Mouse (Mus musculus): Measurements from ENCODE around the gene Rimbp3. TPM values are rescaled to one million over a fixed set of nuclear protein-coding genes. Genes with fewer than 3 reads are reported as not detected.
"Not testable (repeated sequence)": the region's sequence is repeated elsewhere in the genome, so short reads cannot be mapped to it uniquely, and the experiment has no call there.

The Rimbp3 gene
- total and polyA plus RNA-seq, 3 experiments: 0.07 TPM; not detected in 2

DNA sequence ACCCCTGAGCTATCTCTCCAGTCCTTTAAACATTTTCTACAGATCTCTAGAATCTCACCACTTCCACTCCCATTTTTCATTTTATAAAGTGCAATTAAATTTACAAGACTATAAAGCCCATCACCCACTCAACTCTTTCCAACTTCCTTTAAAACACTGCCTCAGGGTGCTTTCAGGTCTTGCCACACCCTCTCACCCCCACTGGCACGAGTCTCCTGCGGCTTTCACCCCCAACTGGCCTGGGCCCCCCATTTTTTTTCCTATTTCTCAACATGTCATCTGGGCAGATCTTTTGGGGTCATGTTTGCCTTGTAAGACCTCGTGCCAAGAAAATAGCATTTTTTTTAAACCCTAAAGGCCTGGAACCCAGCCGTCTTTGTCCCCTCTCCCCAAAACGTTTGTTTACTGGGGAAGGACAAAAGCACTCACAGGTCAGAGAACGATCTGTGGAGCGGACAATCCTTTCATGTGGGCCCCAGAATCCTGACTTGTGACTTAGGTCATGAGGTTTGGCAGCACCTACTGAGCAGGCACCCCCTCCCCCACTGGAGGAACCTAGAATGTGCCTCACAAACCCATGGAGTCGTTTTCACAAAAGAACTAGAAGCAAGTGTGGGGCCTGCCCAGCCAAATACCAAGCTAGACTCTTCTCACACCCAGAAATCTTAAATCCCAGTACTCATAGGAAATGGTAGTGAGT is 8.7 kb downstream of the Rimbp3 start:
- DNase-seq: no peak

- no peak for DNase-seq
Measured at GRCm38 (mm10) chr16:17220127-17220733, 11.8 kb downstream of the Rimbp3 start.

GRCm38 (mm10) chr16:17222197-17222596 is 13.8 kb downstream of the Rimbp3 start:
- peak; percentile 91 for DNase-seq

DNA sequence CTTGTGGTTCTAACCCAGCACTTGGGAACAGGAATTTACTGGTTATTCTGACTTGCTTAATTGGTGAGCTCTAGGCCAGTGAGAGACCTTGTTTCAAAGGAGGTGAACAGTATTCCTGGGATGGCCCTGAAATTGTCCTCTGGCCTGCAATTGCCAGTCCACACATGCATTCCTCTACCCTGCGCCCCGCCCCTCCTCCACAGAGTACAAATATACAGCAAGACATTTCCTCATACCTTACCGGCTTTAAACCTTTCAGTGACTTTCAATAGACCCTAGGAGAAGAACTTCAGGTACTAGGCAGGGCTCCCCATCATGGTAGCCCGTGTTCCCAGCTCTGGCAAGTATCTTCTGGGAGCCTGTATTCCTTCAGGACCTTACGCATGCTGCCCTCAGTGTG is 17.2 kb downstream of the Rimbp3 start:
- no peak for DNase-seq

- DNase-seq: no peak
Measured at GRCm38 (mm10) chr16:17226496-17226895, 18.1 kb downstream of the Rimbp3 start.

- DNase-seq: not testable (repeated sequence)
Measured at GRCm38 (mm10) chr16:17231523-17231922, 23.1 kb downstream of the Rimbp3 start.

DNA sequence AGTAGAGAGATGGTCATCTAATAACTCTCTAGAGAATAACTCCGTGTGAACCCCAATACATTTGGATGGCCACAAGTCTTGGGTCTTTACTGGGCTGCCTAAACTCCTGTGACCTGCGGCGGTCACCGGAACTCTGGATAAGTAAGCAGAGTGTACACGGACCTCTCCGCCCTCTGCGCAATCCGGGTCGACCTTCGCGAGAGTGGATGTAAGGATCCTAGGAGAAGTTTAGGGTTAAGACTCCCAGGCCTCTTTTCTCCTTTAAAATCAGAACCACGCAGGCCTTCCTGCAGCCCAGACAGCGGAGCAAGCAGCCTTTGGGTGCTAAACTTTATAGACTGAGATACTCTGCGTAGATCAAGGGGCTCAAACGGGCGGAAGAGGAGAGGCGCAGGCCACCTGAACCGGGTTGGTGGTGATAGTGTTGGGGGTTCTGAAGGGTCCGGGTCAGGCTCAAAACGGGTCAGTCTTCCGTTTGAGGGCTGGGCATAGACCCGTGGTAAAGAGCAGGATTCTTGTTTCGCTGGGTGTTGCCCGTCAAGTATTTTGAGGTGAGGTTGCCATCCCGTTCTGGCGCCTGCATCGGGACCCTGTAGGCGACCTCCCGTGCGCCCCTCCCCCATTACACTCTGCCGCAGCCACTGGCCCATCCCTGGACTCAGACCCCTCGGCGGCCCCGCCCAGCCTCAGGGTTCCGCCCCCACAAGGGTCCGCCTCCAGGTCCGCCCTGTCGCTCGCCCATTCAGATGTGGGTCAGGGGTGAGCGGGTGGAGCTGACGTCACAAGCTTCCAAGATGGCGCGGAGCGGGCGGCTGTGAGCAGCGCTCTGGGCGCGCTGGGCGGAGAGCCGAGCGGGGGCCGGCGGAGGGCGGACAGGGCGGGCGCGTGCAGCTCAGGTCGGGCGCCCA is 24.6 kb downstream of the Rimbp3 start, which contains the start of gene Hic2:
Gene Hic2, plus strand, starts transcription at position 779 of the 908 bp plus-strand sequence.
- DNase-seq: peak; percentile 98

DNA sequence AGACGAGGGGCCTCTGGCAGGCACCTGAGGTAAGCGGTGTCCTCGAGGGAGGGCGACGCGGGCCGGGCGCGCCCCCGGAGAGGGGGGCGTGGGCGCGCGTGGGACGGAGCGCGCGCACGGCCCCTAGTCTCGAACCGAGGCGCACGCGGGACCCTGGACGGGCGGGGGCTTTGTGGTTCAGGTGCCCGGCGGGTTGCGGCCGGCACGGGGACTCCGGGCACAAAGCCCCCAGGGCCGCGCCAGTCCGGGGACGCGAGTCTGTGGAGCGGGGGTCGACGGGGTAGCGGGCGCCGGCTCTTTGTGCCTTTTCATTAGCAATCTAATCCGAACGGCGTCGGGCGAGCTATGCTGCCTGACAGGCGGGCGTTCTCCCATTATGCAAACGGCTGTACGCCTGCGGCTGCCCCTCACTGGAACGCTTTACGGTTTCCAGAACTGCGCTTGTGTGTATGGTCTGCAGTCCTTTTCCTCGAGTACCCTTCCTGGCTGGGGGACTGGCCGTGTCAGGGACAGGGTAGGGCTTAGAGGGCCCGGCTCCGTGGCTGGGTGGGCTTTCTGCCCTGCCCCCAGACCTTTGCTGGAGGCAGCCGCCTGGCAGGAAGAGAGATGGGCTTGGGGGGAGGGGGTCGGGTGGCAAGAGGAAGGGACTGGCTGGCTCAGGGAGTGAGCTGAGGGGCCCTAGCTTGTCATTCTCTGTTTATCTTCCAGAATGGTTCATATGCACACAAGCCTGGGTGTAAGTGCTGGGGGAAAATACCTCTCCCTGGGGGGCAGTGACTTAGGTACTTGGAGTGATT is 25.5 kb downstream of the Rimbp3 start:
- peak; percentile 38 for DNase-seq

DNA sequence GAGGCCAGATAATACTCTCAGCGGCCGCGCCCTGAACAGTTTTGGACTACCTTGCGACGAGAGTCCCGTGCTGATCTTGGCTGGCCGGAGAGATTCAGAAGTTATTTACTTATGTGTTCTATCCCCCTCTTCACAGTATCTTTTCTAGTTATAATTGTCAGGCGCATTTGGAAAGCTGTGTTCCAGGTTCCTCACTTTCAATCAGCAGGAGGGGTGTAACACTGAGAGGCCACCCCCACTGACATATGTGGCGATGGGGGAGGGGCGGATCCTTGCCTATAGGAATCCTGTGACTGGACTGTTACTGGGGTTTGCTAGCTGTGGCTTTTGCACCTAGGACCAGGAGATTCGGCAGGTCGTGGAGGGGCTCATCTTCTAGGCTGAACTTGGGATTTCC is 26.1 kb downstream of the Rimbp3 start:
- peak; percentile 20 for DNase-seq

- DNase-seq: peak; percentile 55
Measured at GRCm38 (mm10) chr16:17234916-17235665, 26.7 kb downstream of the Rimbp3 start.

DNA sequence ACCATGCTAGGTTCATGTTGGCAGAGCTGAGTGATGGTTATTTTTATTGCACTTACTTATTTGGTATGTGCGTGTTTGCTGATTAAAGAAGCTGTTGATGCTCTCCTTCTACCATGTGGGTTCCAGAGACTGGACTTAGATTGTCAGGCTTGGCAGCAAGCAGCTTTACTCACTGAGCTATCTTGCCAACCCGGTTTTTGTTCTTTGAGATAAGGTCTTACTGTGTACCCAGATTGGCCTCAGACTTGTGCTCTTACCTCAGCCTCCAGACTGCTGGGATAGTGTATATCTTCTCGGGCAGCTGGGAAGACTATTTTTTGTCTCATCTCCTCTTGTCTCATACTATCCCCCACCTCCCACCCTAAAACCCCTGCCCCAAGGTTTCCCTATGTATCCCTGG is 29.2 kb downstream of the Rimbp3 start:
- DNase-seq: no peak

- no peak for DNase-seq
Measured at GRCm38 (mm10) chr16:17239409-17239808, 31.0 kb downstream of the Rimbp3 start.

- no peak for DNase-seq
Measured at GRCm38 (mm10) chr16:17243731-17244130, 35.3 kb downstream of the Rimbp3 start.

DNA sequence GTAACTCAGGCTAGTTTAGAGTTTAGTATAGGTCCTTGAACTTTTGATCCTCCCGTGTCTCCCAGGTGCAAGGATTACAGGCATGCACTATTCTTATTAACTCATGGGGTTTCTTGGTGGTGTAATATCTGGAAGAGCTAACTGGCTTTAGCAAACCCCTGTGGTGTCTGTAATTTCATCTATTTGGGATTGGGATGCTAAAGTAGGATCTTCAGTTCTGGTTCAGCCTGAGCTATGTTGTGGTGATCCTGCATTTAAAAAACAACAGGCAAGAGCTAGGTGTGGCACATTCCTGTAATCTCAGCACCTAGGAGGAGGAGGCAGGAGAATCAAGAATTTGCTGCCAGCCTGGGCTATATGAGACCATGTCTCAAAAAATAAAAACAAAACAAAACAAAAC is 36.6 kb downstream of the Rimbp3 start:
- no peak for DNase-seq

DNA sequence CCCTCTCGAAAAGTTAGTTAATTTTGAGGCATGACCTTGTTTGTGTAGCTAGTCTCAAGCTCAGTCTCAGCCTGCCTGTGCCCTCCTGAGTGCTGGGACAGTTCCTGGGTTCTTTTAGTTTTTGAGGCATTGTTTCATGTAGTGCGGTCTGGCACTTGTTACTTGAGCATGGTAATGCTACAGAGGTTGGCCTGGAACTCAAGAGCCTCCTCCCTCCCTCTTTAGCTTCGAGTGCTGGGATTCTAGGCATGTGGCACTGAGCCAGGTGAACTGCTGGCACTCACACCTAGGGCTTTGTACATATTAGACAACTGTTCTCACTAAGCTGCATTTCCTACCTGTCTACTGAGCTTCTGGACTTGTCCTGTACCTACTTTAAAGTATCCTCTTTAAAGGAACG is 39.3 kb downstream of the Rimbp3 start:
- DNase-seq: peak; percentile 31

- DNase-seq: peak; percentile 83
Measured at GRCm38 (mm10) chr16:17249135-17249534, 40.7 kb downstream of the Rimbp3 start.

DNA sequence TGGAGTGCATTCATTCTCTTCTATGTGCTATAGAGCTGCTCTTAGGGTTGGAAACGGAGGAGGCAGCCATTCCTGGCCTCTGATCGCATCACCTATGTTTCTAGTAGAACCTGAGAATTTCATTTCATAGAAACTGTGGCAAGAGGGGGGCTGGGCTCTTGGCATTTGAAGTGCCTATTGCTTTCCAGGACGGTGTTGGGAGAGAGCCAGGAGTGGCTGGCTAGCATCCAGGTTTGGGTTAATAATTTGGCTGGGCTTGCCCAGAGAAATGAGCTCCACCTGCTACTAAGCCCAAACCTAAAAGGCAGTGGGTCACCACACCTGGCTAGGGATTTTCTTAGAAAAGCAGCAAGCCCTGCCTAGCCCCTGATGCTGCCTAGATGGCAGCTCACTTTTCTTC is 43.1 kb downstream of the Rimbp3 start:
- DNase-seq: peak; percentile 90

GRCm38 (mm10) chr16:17252086-17252726 is 43.8 kb downstream of the Rimbp3 start:
- DNase-seq: no peak

- DNase-seq: no peak
Measured at GRCm38 (mm10) chr16:17252841-17253240, 44.4 kb downstream of the Rimbp3 start.

- DNase-seq: no peak
Measured at GRCm38 (mm10) chr16:17254005-17254597, 45.7 kb downstream of the Rimbp3 start.
